Mouse (Mus musculus) small intestine, adult 2 months (tissue): ENCODE measurements at regions not wholly inside any gene's neighbourhood (a gene's known extent, or its start where the extent isn't known, plus 50 kb on each side); places are given as distances from the start of the nearest gene placed in this dataset.

Source experiments
- CTCF ChIP-seq: fragments of 200-500 bp; IDR thresholded peaks from 2 replicates; pipeline ENCODE4 v1.5.1; 2012; ENCODE audit warnings: low read depth, mild to moderate bottlenecking, control low read depth, inconsistent platforms, low read length, moderate library complexity, mixed read lengths; ENCODE audit not compliant: insufficient replicate concordance, insufficient read length; ENCODE audit errors: extremely low read depth
- POLR2A ChIP-seq: fragments of 200-500 bp; IDR thresholded peaks from 2 replicates; pipeline ENCODE4 v1.6.1; 2012; ENCODE audit warnings: low read depth, mild to moderate bottlenecking, control low read depth, inconsistent platforms, low read length, moderate library complexity

DNA sequence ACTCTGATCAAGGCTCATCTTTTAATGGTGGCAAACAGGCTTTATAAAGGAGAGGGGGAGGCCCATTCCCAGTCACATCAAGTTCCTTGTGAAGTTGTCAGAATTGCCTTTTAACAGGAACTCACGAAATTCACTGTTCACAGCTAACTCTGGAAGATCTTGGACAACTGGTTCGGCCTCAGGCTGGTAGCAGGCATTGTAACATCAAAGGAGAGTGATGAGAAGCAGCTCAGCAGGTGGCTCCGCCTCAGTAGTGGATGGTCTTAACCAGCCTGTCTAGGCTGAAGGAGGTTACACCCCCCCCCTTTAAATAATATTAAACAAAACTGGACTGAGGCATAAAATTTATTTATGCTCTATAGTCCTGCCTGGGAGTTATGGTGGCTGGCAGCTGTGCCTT, 113.0 kb upstream of the Tac1 start:
- no peak for TF ChIP-seq CTCF
- no peak for TF ChIP-seq POLR2A
